Mouse (Mus musculus): ENCODE results near the gene Msrb3.

- TF ChIP-seq GATA1 (IDR thresholded peaks at IDR 0.05; ENCODE audit: low read length), result no peak
- TF ChIP-seq TAL1 (IDR thresholded peaks at IDR 0.05; ENCODE audit: low read length), result no peak
Observed at GRCm38 (mm10) chr10:120826381-120826780, 72.5 kb downstream of the Msrb3 start.

Data from erythroblast, embryonic 14.5 days (primary cell).